Mouse (Mus musculus): ENCODE measurements around the gene Lrrc36. TPM values are rescaled to one million over a fixed set of nuclear protein-coding genes. Genes with fewer than 3 reads are reported as not detected.

The Lrrc36 gene
- total and polyA plus RNA-seq, 2 experiments from 2014 or later, result 0.23 to 0.56 TPM

DNA sequence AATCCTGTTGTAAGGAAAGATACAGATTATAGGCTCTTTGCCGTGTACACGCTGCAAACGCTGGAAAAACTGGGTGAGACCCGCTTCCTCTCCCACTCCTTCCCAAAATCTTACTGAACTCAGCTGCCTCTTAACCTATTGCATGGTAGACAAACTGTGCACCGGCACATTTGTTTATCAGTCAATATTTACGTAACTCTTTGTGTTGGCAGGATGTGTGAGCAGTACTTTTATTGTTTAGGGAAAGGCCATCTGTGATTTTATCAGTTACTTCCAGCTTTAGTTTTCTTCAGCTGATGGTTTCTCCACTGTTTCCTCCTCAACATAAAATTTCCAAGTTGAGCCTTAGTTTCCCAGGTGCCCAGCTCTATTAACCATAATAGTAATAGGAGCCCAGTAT, 13.5 kb downstream of the Lrrc36 start:
- TF ChIP-seq CTCF (IDR thresholded peaks at IDR 0.05; ENCODE audit: low read depth), result no peak
- H3K9me3 ChIP-seq (replicated peaks; ENCODE audit: control insufficient read depth, low read length), result no peaks in the 10 kb centered on the region
- no peak for ATAC-seq (ENCODE audit: insufficient read depth, low read depth)

DNA sequence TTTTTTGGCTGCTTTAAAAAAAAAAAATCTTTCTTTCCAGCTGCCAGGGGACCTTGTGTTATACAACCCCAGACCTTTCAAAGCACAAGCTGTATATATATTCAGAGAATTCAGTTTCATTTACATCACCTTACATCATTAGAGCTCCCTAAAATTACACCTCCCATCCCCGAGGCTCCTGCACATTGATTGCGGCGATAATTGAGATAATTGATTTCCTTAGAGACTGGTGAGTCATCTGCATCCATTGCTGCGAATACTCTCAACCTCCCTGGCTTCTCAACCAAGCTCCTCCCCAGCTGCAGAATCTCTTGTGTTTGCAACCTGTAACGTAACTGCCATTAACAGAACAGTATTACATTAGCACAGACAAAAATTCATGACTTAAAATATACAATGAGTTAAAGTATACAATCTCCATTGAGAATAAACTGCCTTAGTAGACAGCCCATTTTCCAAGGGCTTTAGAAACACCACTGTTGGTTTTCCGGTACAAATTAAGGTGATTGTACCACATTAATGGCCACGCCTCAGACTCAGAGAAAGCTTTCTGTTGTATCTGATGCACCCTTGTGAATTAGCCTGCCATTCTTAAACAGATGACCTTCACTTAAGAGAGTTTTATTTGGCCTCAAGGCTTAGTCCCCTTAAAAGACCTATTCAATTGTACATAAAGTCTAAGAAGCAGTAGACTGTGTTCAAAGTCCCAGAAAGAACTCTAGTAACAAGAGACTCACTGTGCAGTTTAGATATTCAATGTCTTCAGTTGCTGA, 18.6 kb downstream of the Lrrc36 start:
- no peaks in the 10 kb centered on the region for H3K9me3 ChIP-seq (replicated peaks; ENCODE audit: control insufficient read depth, low read length)
- DNase-seq (ENCODE audit: low spot score) (no peak), ATAC-seq (ENCODE audit: insufficient read depth, low read depth) (no peak)
- no peak overlapping the region for H3K4me3 ChIP-seq (ENCODE audit: low read depth, low read length)
- TF ChIP-seq EP300 (IDR thresholded peaks at IDR 0.05; ENCODE audit: low read depth) (no peak), CTCF (IDR thresholded peaks at IDR 0.05; ENCODE audit: low read depth) (no peak)
- no peaks in the 10 kb centered on the region for H3K27me3 ChIP-seq (ENCODE audit: control insufficient read depth, insufficient read depth, low read length)
- H3K4me1 ChIP-seq (ENCODE audit: control insufficient read depth, insufficient read depth), result 0 out of 2 replicates have a peak, but pooled peaks cover 5% of the 10 kb centered on the region
- H3K27ac ChIP-seq (ENCODE audit: low read depth), result no peak overlapping the region
- no peaks in the 10 kb centered on the region for H3K36me3 ChIP-seq (replicated peaks; ENCODE audit: control insufficient read depth, insufficient read depth, low read length)
- no peak overlapping the region for H3K9ac ChIP-seq (replicated peaks; ENCODE audit: low read depth, low read length)
- no peak overlapping the region for H3K4me2 ChIP-seq (ENCODE audit: low read depth, low read length)
- WGBS, result 64% methylated on average over 7 of the region's 7 CpGs

More for the DNA sequence above, 13.5 kb downstream of the Lrrc36 start:
- no peak overlapping the region for H3K9ac ChIP-seq (replicated peaks; ENCODE audit: low read depth, low read length)
- H3K4me1 ChIP-seq (ENCODE audit: control insufficient read depth, insufficient read depth), result no peaks in the 10 kb centered on the region
- no peak overlapping the region for H3K27ac ChIP-seq (ENCODE audit: low read depth)
- H3K4me2 ChIP-seq (ENCODE audit: low read depth, low read length), result no peak overlapping the region
- no peaks in the 10 kb centered on the region for H3K36me3 ChIP-seq (replicated peaks; ENCODE audit: control insufficient read depth, insufficient read depth, low read length)
- no peak for DNase-seq (ENCODE audit: low spot score)
- H3K4me3 ChIP-seq (ENCODE audit: low read depth, low read length), result no peak overlapping the region
- WGBS, result 61% methylated on average over 6 of the region's 6 CpGs
- no peaks in the 10 kb centered on the region for H3K27me3 ChIP-seq (ENCODE audit: control insufficient read depth, insufficient read depth, low read length)

DNA sequence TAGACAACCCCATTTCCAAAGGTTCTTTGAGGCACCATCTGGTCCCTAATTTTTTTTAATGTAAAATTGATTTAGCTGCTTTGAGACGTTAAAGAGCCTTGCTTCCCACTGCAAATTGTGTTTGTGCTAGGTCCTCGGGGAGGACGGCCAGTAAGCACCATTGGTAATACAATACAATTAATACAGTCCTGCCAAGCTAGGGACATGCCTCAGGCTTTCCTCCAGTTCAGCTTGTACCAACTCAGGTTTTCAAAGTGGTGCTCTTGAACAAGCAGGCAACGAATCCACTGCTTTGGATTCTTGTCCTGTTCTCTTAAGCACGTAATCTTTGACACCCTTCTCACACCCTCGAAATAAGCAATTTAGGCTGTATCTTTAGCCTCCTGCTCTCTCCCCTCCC, 19.6 kb downstream of the Lrrc36 start:
- Histone ChIP-seq H3K9ac (replicated peaks; ENCODE audit: low read depth, low read length) (no peak overlapping the region; the same call in 1 of the 2 replicates), H3K27me3 (ENCODE audit: control insufficient read depth, insufficient read depth, low read length) (no peaks in the 10 kb centered on the region), H3K27ac (ENCODE audit: low read depth) (no peak overlapping the region), H3K4me2 (ENCODE audit: low read depth, low read length) (no peak overlapping the region), H3K9me3 (replicated peaks; ENCODE audit: control insufficient read depth, low read length) (no peaks in the 10 kb centered on the region), H3K4me3 (ENCODE audit: low read depth, low read length) (no peak overlapping the region), H3K36me3 (replicated peaks; ENCODE audit: control insufficient read depth, insufficient read depth, low read length) (no peaks in the 10 kb centered on the region), H3K4me1 (ENCODE audit: control insufficient read depth, insufficient read depth) (peaks cover 12% of the 10 kb centered on the region; the same call in 1 of the 2 replicates)
- DNase-seq (ENCODE audit: low spot score) (no peak), ATAC-seq (ENCODE audit: insufficient read depth, low read depth) (no peak)
- WGBS, result 51% methylated on average over 6 of the region's 6 CpGs
- TF ChIP-seq EP300 (IDR thresholded peaks at IDR 0.05; ENCODE audit: low read depth) (no peak), CTCF (IDR thresholded peaks at IDR 0.05; ENCODE audit: low read depth) (no peak)

DNA sequence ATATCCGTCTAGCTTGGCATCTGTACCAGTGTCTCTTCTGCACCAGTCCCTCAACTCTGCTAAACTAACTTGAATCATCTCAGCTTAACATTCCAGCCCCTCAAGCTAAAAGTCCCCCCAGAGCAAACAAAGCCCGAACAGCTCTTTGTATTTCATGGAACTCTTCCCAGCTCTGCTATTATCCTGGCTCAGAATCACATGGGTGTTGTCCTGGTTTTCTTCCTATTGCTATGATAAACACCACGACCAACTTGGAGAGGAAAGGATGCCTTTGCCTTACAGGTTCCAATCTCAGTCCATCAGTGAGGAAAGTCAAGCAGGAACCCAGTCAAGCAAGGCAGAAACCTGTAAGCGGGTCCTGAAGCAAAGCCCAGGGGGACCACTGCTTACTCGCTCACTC, 20.1 kb downstream of the Lrrc36 start:
- Histone ChIP-seq H3K4me3 (ENCODE audit: low read depth, low read length) (no peak overlapping the region), H3K36me3 (replicated peaks; ENCODE audit: control insufficient read depth, insufficient read depth, low read length) (no peaks in the 10 kb centered on the region), H3K4me2 (ENCODE audit: low read depth, low read length) (no peak overlapping the region), H3K27ac (ENCODE audit: low read depth) (no peak overlapping the region), H3K4me1 (ENCODE audit: control insufficient read depth, insufficient read depth) (peaks cover 12% of the 10 kb centered on the region; the same call in 1 of the 2 replicates), H3K9ac (replicated peaks; ENCODE audit: low read depth, low read length) (no peak overlapping the region), H3K9me3 (replicated peaks; ENCODE audit: control insufficient read depth, low read length) (no peaks in the 10 kb centered on the region), H3K27me3 (ENCODE audit: control insufficient read depth, insufficient read depth, low read length) (no peaks in the 10 kb centered on the region)
- DNase-seq (ENCODE audit: low spot score), result peak; percentile 14
- WGBS, result 43% methylated on average over 5 of the region's 5 CpGs
- TF ChIP-seq EP300 (IDR thresholded peaks at IDR 0.05; ENCODE audit: low read depth) (no peak), CTCF (IDR thresholded peaks at IDR 0.05; ENCODE audit: low read depth) (no peak)
- ATAC-seq (ENCODE audit: insufficient read depth, low read depth), result no peak

DNA sequence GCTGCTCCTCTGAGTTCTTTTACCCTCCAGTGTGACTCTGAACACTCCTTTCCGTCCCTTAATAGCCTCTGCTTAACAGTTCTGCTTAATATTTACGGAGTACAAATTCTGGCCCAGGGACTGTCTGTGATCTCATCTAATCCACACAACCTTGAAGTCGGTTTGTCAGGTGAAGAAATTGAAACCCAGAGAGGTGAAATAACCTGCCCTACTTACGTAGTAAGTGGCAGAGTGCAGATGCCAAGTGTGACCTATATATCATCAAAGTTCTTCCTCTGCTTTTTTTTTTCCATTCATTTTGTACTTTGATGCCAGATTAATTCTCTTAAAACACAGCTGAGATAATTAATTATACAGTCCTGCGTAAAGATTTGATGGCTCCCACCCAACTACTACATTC, 20.8 kb downstream of the Lrrc36 start:
- no peak for TF ChIP-seq EP300 (IDR thresholded peaks at IDR 0.05; ENCODE audit: low read depth)
- TF ChIP-seq CTCF (IDR thresholded peaks at IDR 0.05; ENCODE audit: low read depth), result no peak
- H3K36me3 ChIP-seq (replicated peaks; ENCODE audit: control insufficient read depth, insufficient read depth, low read length), result no peaks in the 10 kb centered on the region
- H3K4me3 ChIP-seq (ENCODE audit: low read depth, low read length), result no peak overlapping the region
- 71% methylated on average over 5 of the region's 5 CpGs for WGBS
- DNase-seq (ENCODE audit: low spot score) (no peak), ATAC-seq (ENCODE audit: insufficient read depth, low read depth) (no peak)
- no peak overlapping the region for H3K9ac ChIP-seq (replicated peaks; ENCODE audit: low read depth, low read length)
- no peaks in the 10 kb centered on the region for H3K27me3 ChIP-seq (ENCODE audit: control insufficient read depth, insufficient read depth, low read length)
- H3K4me2 ChIP-seq (ENCODE audit: low read depth, low read length), result no peak overlapping the region
- H3K9me3 ChIP-seq (replicated peaks; ENCODE audit: control insufficient read depth, low read length), result no peaks in the 10 kb centered on the region
- H3K27ac ChIP-seq (ENCODE audit: low read depth), result no peak overlapping the region
- H3K4me1 ChIP-seq (ENCODE audit: control insufficient read depth, insufficient read depth), result peaks cover 12% of the 10 kb centered on the region; the same call in 1 of the 2 replicates

DNA sequence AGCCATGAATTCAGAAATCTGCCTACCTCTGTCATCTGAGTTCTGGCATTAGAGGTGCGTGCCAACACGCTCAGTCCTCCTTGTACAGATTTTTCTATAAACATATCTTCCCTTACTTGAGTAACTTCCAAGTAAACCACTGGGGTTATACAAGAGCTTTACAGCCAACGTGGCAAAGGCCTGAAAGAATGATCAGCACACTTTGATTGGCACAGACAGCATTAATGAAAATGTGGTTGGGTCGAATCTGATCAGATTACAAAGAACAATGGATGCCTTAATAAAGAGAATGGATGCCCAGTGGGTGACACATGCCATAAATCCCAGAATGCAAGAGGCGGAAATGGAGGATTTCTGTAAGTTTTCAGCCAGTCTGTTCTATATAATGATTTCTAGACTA, 22.8 kb downstream of the Lrrc36 start:
- ATAC-seq (ENCODE audit: insufficient read depth, low read depth) (no peak), DNase-seq (ENCODE audit: low spot score) (no peak)
- Histone ChIP-seq H3K4me3 (ENCODE audit: low read depth, low read length) (no peak overlapping the region), H3K4me1 (ENCODE audit: control insufficient read depth, insufficient read depth) (peaks cover 12% of the 10 kb centered on the region; the same call in 1 of the 2 replicates), H3K4me2 (ENCODE audit: low read depth, low read length) (no peak overlapping the region), H3K36me3 (replicated peaks; ENCODE audit: control insufficient read depth, insufficient read depth, low read length) (no peaks in the 10 kb centered on the region), H3K27me3 (ENCODE audit: control insufficient read depth, insufficient read depth, low read length) (no peaks in the 10 kb centered on the region), H3K9me3 (replicated peaks; ENCODE audit: control insufficient read depth, low read length) (no peaks in the 10 kb centered on the region), H3K9ac (replicated peaks; ENCODE audit: low read depth, low read length) (no peak overlapping the region), H3K27ac (ENCODE audit: low read depth) (no peak overlapping the region)
- TF ChIP-seq CTCF (IDR thresholded peaks at IDR 0.05; ENCODE audit: low read depth) (no peak), EP300 (IDR thresholded peaks at IDR 0.05; ENCODE audit: low read depth) (no peak)
- 72% methylated on average over 5 of the region's 5 CpGs for WGBS

All from heart, postnatal 0 days (tissue).